Mouse (Mus musculus) ES-E14 (cell line): Measurements from ENCODE around the gene Gm5244. TPM values are rescaled to one million over a fixed set of nuclear protein-coding genes. Genes with fewer than 3 reads are reported as not detected.

Experiments used
- DNase-seq: peaks from one replicate; pipeline ENCODE4 v3.0.0-alpha.2; 2013; ENCODE audit warnings: low read depth, low spot score
- H3K27ac ChIP-seq: 2 replicates; pipeline ENCODE4 v1.5.1; 2012; ENCODE audit warnings: low read depth, mild to moderate bottlenecking, low read length, moderate library complexity, mixed read lengths; ENCODE audit not compliant: poor library complexity, insufficient read depth, severe bottlenecking
- H3K36me3 ChIP-seq: 2 replicates; pipeline ENCODE4 v1.6.1; 2012; ENCODE audit warnings: mild to moderate bottlenecking, low read length, moderate library complexity, mixed read lengths; ENCODE audit not compliant: control insufficient read depth, poor library complexity, insufficient read depth, severe bottlenecking
- H3K4me1 ChIP-seq, 2 experiments: fragments of 150-350 bp in 1 of 2; sonication (generic) in 1 of 2; 2 replicates each; pipeline ENCODE4 v1.6.1; 2012; ENCODE audit warnings: low read length in 2 of 2, mild to moderate bottlenecking in 1 of 2, mixed read lengths in 1 of 2; ENCODE audit not compliant: control insufficient read depth in 2 of 2, insufficient read depth in 2 of 2, poor library complexity in 1 of 2
- H3K4me3 ChIP-seq, 2 experiments: fragments of 150-350 bp in 1 of 2; sonication (generic) in 1 of 2; 2 replicates each; pipeline ENCODE4 v1.5.1; 2012; ENCODE audit warnings: low read length in 2 of 2, low read depth in 1 of 2, mild to moderate bottlenecking in 1 of 2, mixed read lengths in 1 of 2; ENCODE audit not compliant: insufficient read depth in 1 of 2, poor library complexity in 1 of 2, severe bottlenecking in 1 of 2
- H3K9ac ChIP-seq: 2 replicates; pipeline ENCODE4 v1.6.1; 2012; ENCODE audit warnings: low read depth, mild to moderate bottlenecking, low read length, mixed read lengths; ENCODE audit not compliant: poor library complexity, insufficient read depth, severe bottlenecking
- H3K9me3 ChIP-seq: fragments of 150-350 bp; sonication (generic); 2 replicates; pipeline ENCODE4 v1.6.1; 2012; ENCODE audit warnings: low read depth, mild to moderate bottlenecking, low read length; ENCODE audit not compliant: control insufficient read depth, insufficient read depth
- CHD2 ChIP-seq: IDR thresholded peaks from 2 replicates; pipeline ENCODE4 v1.6.1; 2014; ENCODE audit warnings: mild to moderate bottlenecking, low read depth, low read length, inconsistent platforms
- HCFC1 ChIP-seq: IDR thresholded peaks from 2 replicates; pipeline ENCODE4 v1.6.1; 2012; ENCODE audit warnings: low read length, inconsistent platforms, borderline replicate concordance; ENCODE audit not compliant: insufficient read depth
- MAFK ChIP-seq: IDR thresholded peaks from 2 replicates; pipeline ENCODE4 v1.6.1; 2014; ENCODE audit warnings: mild to moderate bottlenecking, low read depth, low read length, inconsistent platforms; ENCODE audit not compliant: insufficient read depth
- ZC3H11A ChIP-seq: IDR thresholded peaks from 2 replicates; pipeline ENCODE4 v1.6.1; 2012; ENCODE audit warnings: low read depth, mild to moderate bottlenecking, inconsistent platforms, low read length, borderline replicate concordance
- ZNF384 ChIP-seq: IDR thresholded peaks from 2 replicates; pipeline ENCODE4 v1.6.1; 2012; ENCODE audit warnings: low read depth, low read length, inconsistent platforms
- in situ Hi-C, 2 experiments: fragments of 600-800 bp; cut with MboI; formaldehyde crosslinking; loops; one replicate each; pipeline ENCODE4 v1.15.1; 2025; ENCODE audit warnings: low sequenced_read_pairs in 2 of 2, inconsistent platforms in 1 of 2; ENCODE audit not compliant: unreplicated experiment in 2 of 2
- total RNA-seq: library from RNA; depleted of rRNA; stranded (reverse); fragments of 300-350 nt; gene quantifications from 2 replicates; pipeline ENCODE4 v1.2.3, GENCODE M21; 2012

Gene Gm5244
- total RNA-seq, 1 experiment = not detected

- H3K4me3 ChIP-seq = no peak overlapping the region
- DNase-seq = no peak
- TF ChIP-seq MAFK (no peak), HCFC1 (no peak), ZC3H11A (no peak), ZNF384 (no peak), CHD2 (no peak)
- no peaks in the 10 kb centered on the region for H3K36me3 ChIP-seq
- in situ Hi-C loops = loop anchor here in 1 of 2 experiments (10.0 kb wide), 1 partner anchor 310 kb away; no protein-coding TSS in a partner anchor
- no peaks in the 10 kb centered on the region for H3K4me1 ChIP-seq
- no peaks in the 10 kb centered on the region for H3K9me3 ChIP-seq
- H3K9ac ChIP-seq = no peak overlapping the region
- no peak overlapping the region for H3K27ac ChIP-seq
Observed at GRCm38 (mm10) chr19:12824549-12824948, 21.9 kb upstream of the Gm5244 start.

DNA sequence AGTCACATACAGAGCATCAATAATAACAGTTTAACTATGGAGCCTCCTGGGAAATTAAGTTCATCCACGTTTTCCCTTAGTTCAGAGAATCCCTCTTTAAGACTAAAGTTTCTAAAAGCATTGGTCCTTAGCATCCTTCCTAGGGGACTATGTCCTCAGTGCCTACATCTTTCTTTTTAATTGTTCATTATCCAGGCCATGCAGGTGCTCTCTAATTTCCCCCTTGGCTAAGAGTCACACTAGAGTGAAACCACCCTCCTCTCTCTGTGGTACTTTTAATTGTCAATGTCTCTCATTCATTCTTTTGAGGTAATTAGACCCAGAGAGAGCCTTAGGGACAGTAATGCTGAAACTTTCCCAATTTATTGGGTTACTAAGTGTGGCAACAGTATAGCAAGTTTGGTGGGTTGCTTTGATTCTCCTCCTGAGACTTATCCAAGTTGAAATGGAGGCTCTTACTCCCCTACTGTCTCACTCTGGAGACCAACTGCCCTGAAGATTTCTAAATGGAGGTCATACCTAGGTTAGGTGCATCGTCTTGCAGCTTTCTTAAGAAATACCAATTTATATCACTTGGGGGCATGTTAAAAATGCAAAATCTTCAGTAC is 15.6 kb upstream of the Gm5244 start:
- Histone ChIP-seq H3K36me3 (no peaks in the 10 kb centered on the region), H3K9me3 (no peaks in the 10 kb centered on the region), H3K27ac (no peak overlapping the region), H3K4me3 (no peak overlapping the region), H3K9ac (no peak overlapping the region), H3K4me1 (no peaks in the 10 kb centered on the region)
- TF ChIP-seq ZC3H11A = no peak
- no peak for TF ChIP-seq ZNF384
- no peak for TF ChIP-seq MAFK
- TF ChIP-seq HCFC1 = no peak
- no peak for TF ChIP-seq CHD2
- in situ Hi-C loops = no loop called here
- DNase-seq = no peak

DNA sequence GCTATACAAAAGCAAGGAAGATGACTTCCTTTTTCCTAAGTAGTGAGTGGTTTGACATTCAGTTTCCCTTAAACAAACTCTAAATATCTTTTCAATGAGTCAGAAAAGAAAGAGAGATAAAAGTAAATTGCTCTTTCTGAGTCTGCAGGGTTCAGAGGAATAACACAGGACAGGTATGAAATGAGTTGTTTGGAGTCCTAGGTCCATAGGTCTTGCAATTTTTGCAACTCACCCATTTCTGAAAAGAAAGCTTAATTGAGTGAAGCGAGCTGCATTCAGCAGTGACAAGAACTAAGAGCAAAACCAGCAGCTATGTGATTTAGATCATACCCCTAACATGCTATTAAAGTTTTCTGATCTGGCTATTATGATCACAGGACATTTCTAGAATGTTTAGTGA is 14.9 kb upstream of the Gm5244 start:
- DNase-seq = no peak
- in situ Hi-C loops = no loop called here
- no peaks in the 10 kb centered on the region for H3K9me3 ChIP-seq
- no peaks in the 10 kb centered on the region for H3K4me1 ChIP-seq
- H3K27ac ChIP-seq = no peak overlapping the region
- no peaks in the 10 kb centered on the region for H3K36me3 ChIP-seq
- TF ChIP-seq HCFC1 = no peak
- no peak for TF ChIP-seq MAFK
- TF ChIP-seq ZC3H11A = no peak
- TF ChIP-seq ZNF384 = no peak
- no peak for TF ChIP-seq CHD2
- no peak overlapping the region for H3K9ac ChIP-seq
- H3K4me3 ChIP-seq = no peak overlapping the region

DNA sequence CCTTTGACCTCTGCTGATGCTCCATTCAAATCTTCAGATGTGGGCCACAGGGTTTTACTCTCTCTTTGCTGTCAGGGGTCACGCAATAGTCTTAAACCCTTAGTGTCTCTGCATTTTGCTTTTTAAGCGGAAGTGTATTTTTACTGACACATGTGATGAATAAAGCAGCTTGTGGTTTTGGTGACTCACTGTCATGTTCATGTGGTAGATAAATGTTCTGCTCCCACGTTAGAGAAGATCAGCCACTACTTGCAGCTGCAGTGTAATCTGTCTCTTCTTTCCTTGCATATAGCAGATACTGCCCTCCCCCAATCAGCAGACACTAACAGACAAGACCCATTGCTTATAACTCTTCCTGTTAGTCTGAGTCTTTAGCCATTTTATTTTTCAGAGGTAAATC is 12.9 kb upstream of the Gm5244 start:
- Histone ChIP-seq H3K9ac (no peak overlapping the region), H3K4me1 (no peaks in the 10 kb centered on the region), H3K9me3 (no peaks in the 10 kb centered on the region), H3K4me3 (no peak overlapping the region), H3K27ac (no peak overlapping the region), H3K36me3 (no peaks in the 10 kb centered on the region)
- in situ Hi-C loops = no loop called here
- no peak for DNase-seq
- TF ChIP-seq HCFC1 (no peak), CHD2 (no peak), MAFK (no peak)

GRCm38 (mm10) chr19:12838507-12838906 is 8.0 kb upstream of the Gm5244 start:
- TF ChIP-seq HCFC1 (no peak), MAFK (no peak), CHD2 (no peak), ZNF384 (no peak), ZC3H11A (no peak)
- DNase-seq = no peak
- H3K9ac ChIP-seq = no peak overlapping the region
- H3K4me1 ChIP-seq = no peaks in the 10 kb centered on the region
- H3K4me3 ChIP-seq = no peak overlapping the region
- no peaks in the 10 kb centered on the region for H3K36me3 ChIP-seq
- no peak overlapping the region for H3K27ac ChIP-seq
- in situ Hi-C loops = no loop called here
- no peaks in the 10 kb centered on the region for H3K9me3 ChIP-seq
